Mouse (Mus musculus) liver, embryonic 13.5 days (tissue): ENCODE measurements around the gene Stard3. TPM values are rescaled to one million over a fixed set of nuclear protein-coding genes. Genes with fewer than 3 reads are reported as not detected.
"Not testable (repeated sequence)": the region's sequence is repeated elsewhere in the genome, so short reads cannot be mapped to it uniquely, and the experiment has no call there.

ENCODE experiments used
- ATAC-seq: fragments of 200-750 bp; cut with Nextera tagmentation; 2 replicates; pipeline ENCODE4 v1.8.0; 2017; ENCODE audit warnings: low read depth, mild to moderate bottlenecking, moderate number of reproducible peaks, moderate library complexity
- DNase-seq: peaks from one replicate; pipeline ENCODE4 v3.0.0; 2022
- H3K27ac ChIP-seq: fragments of 300-500 bp; sonication (generic); 2 replicates; pipeline ENCODE4 v1.5.1; 2015; ENCODE audit warnings: moderate library complexity, mild to moderate bottlenecking, inconsistent platforms
- H3K27me3 ChIP-seq: fragments of 300-500 bp; sonication (generic); 2 replicates; pipeline ENCODE4 v1.6.1; 2015; ENCODE audit warnings: mild to moderate bottlenecking, inconsistent platforms
- H3K36me3 ChIP-seq: fragments of 300-500 bp; sonication (generic); 2 replicates; pipeline ENCODE4 v1.6.1; 2015; ENCODE audit warnings: mild to moderate bottlenecking, inconsistent platforms
- H3K4me1 ChIP-seq: fragments of 300-500 bp; sonication (generic); replicated peaks from 2 replicates; pipeline ENCODE4 v1.6.1; 2015; ENCODE audit warnings: inconsistent platforms
- H3K4me2 ChIP-seq: fragments of 300-500 bp; sonication (generic); 2 replicates; pipeline ENCODE4 v1.6.1; 2015; ENCODE audit warnings: inconsistent platforms, mild to moderate bottlenecking, moderate library complexity
- H3K4me3 ChIP-seq: fragments of 300-500 bp; sonication (generic); replicated peaks from 2 replicates; pipeline ENCODE4 v1.5.1; 2015; ENCODE audit warnings: mild to moderate bottlenecking, inconsistent platforms
- H3K9ac ChIP-seq: fragments of 300-500 bp; sonication (generic); 2 replicates; pipeline ENCODE4 v1.6.1; 2015; ENCODE audit warnings: mild to moderate bottlenecking, inconsistent platforms
- H3K9me3 ChIP-seq: fragments of 300-500 bp; sonication (generic); replicated peaks from 2 replicates; pipeline ENCODE4 v1.6.1; 2016; ENCODE audit warnings: inconsistent platforms
- WGBS: fragments of 180-500 bp; shearing (Covaris S2); methylation state at CpG from one replicate; pipeline ENCODE4 v1.1.7; 2015; ENCODE audit not compliant: insufficient replicate concordance; 5-methylcytosine and 5-hydroxymethylcytosine counted together
- polyA plus RNA-seq: library from polyadenylated mRNA; unstranded; fragments of >200 nt; fragmentation: Nextera tagmentation; extraction: Ambion mirVana; gene quantifications from 2 replicates; pipeline ENCODE4 v1.2.1, GENCODE M21; 2015

Stard3 gene
- polyA plus RNA-seq, 1 experiment from 2014 or later = 14.1 TPM

DNA sequence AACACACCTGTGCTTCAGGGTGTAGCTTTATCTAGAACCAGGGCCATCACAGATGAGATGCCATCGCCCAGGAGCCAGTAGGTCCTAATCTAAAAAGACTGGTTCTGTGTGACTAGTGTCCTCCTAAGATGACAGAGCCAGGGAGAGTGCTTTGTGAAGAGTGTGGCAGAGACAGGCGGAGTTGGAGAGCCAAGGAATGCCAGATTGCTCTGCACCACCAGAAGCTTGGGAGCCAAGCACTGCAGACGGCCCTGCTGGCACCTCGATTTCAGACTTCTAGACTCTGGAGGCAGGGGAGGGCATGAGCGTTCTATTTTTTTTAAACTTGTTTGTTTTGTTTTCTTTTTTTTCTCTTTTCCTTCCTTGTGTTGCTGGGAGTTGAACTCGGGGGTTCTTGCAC lies 11.2 kb downstream of the Stard3 start:
- H3K27ac ChIP-seq = no peak overlapping the region
- ATAC-seq = no peak
- peaks cover 9% of the 10 kb centered on the region; the same call in 1 of the 2 replicates for H3K4me1 ChIP-seq

GRCm38 (mm10) chr11:98370588-98370987 lies 12.4 kb downstream of the Stard3 start:
- no peaks in the 10 kb centered on the region for H3K9me3 ChIP-seq
- H3K27me3 ChIP-seq = no peaks in the 10 kb centered on the region
- peaks cover 8% of the 10 kb centered on the region; the same call in 1 of the 2 replicates for H3K4me1 ChIP-seq
- no peak overlapping the region for H3K27ac ChIP-seq
- ATAC-seq (no peak), DNase-seq (no peak)
- no peak overlapping the region for H3K4me3 ChIP-seq
- peaks cover 13% of the 10 kb centered on the region for H3K36me3 ChIP-seq
- WGBS = 74% methylated on average over 2 of the region's 2 CpGs
- H3K4me2 ChIP-seq = no peak overlapping the region
- no peak overlapping the region for H3K9ac ChIP-seq

More for the DNA sequence above, 11.2 kb downstream of the Stard3 start:
- H3K36me3 ChIP-seq = 0 out of 2 replicates have a peak, but pooled peaks cover under 1% of the 10 kb centered on the region
- H3K9me3 ChIP-seq = no peaks in the 10 kb centered on the region
- no peak for DNase-seq
- no peak overlapping the region for H3K4me3 ChIP-seq
- 62% methylated on average over 6 of the region's 6 CpGs for WGBS
- H3K9ac ChIP-seq = no peak overlapping the region
- no peaks in the 10 kb centered on the region for H3K27me3 ChIP-seq
- H3K4me2 ChIP-seq = no peak overlapping the region

DNA sequence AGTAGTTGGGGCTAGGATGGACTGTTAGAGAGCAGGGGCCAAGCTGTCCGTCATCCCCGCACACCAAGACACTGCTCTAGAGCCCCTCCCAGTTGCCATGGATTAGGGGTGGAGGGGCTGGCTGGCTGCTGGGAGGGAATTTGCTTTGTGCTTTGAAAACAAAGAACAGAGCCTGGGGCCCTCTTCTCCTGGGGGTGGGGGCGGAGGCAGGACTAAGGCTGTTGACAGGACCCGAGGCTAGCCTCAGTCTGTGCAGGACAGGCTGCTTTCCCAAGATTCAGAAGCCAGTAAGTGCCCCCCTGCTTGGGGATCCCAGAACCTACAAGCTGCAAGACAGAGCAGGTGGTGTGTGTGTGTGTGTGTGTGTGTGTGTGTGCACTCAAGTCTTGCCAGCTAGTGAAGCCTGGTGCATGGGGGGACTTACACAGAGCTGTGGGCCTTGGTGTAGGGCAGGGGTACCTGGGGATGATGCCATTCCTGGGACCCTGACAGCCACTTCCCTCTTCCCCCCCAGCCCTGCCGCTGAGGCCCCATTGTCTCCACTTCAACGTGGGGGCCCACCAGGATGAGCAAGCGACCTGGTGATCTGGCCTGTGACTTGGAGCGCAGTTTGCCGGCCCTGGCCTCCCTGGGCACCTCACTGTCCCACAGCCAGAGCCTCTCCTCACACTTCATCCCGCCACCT lies 13.5 kb downstream of the Stard3 start:
- no peak overlapping the region for H3K27ac ChIP-seq
- ATAC-seq (no peak), DNase-seq (no peak)
- no peak overlapping the region for H3K9ac ChIP-seq
- no peak overlapping the region for H3K4me2 ChIP-seq
- H3K4me1 ChIP-seq = peaks cover 4% of the 10 kb centered on the region; the same call in 1 of the 2 replicates
- WGBS = 60% methylated on average over 10 of the region's 10 CpGs
- H3K9me3 ChIP-seq = no peaks in the 10 kb centered on the region
- H3K4me3 ChIP-seq = no peak overlapping the region
- no peaks in the 10 kb centered on the region for H3K27me3 ChIP-seq
- peaks cover 23% of the 10 kb centered on the region for H3K36me3 ChIP-seq

GRCm38 (mm10) chr11:98372406-98372805 lies 14.2 kb downstream of the Stard3 start:
- peaks cover 4% of the 10 kb centered on the region; the same call in 1 of the 2 replicates for H3K4me1 ChIP-seq

DNA sequence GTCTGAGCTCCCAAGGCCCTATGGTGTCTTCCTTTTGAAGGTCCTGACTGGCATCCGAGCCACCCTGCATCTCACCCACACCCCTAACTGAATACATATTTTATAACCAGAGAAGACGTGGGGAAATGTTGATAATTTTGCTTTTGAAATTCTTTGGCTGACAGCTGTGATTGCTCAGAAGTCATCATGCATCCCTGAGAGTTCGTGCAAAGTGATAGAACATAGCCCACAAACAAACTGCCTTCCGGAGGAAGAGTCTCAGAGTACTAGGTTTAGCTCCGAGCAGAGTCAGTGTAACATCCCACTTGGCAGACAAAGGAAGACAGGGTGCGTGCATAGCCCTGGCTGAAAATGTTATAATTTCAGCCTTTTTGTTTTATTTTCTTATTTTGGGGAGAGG lies 15.1 kb downstream of the Stard3 start:
- no peak for ATAC-seq
- Histone ChIP-seq H3K4me2 (no peak overlapping the region), H3K27me3 (no peaks in the 10 kb centered on the region), H3K4me3 (no peak overlapping the region), H3K36me3 (peaks cover 39% of the 10 kb centered on the region), H3K4me1 (peaks cover 4% of the 10 kb centered on the region; the same call in 1 of the 2 replicates), H3K9me3 (no peaks in the 10 kb centered on the region), H3K27ac (no peak overlapping the region), H3K9ac (no peak overlapping the region)
- WGBS = 79% methylated on average over 6 of the region's 6 CpGs
- no peak for DNase-seq

More at GRCm38 (mm10) chr11:98372406-98372805, 14.2 kb downstream of the Stard3 start:
- Histone ChIP-seq H3K9me3 (no peaks in the 10 kb centered on the region), H3K27me3 (no peaks in the 10 kb centered on the region), H3K36me3 (peaks cover 30% of the 10 kb centered on the region), H3K4me2 (no peak overlapping the region), H3K4me3 (no peak overlapping the region), H3K27ac (no peak overlapping the region), H3K9ac (no peak overlapping the region)
- ATAC-seq (no peak), DNase-seq (peak; percentile 54)
- 6% methylated on average over 2 of the region's 2 CpGs for WGBS

- no peaks in the 10 kb centered on the region for H3K9me3 ChIP-seq
- no peak overlapping the region for H3K4me2 ChIP-seq
- peaks cover 47% of the 10 kb centered on the region for H3K36me3 ChIP-seq
- no peak overlapping the region for H3K27ac ChIP-seq
- H3K27me3 ChIP-seq = no peaks in the 10 kb centered on the region
- DNase-seq (no peak), ATAC-seq (no peak)
- H3K4me3 ChIP-seq = no peak overlapping the region
- 86% methylated on average over 8 of the region's 8 CpGs for WGBS
- H3K4me1 ChIP-seq = peaks cover 4% of the 10 kb centered on the region; the same call in 1 of the 2 replicates
- H3K9ac ChIP-seq = no peak overlapping the region
These were observed 16.1 kb downstream of the Stard3 start for GRCm38 (mm10) chr11:98374266-98374665.

DNA sequence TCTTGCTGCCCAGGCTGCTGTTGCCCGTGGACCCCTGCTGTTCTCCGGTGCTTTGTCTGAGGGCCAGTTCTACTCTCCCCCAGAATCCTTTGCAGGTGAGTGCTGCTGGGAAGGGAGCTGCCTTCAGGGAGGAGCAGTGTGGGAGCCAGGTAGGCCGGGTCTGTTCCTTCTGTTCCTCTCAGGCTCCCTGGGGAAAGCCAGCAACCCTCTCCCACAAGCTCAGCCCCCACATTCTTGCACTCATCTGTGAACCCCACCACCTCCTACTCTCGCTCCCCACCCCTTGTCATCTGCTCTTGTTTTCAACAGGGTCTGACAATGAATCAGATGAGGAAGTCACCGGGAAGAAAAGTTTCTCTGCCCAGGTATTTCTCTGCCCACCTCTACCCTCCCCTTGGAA lies 18.6 kb downstream of the Stard3 start:
- Histone ChIP-seq H3K9ac (no peak overlapping the region), H3K36me3 (peaks cover 63% of the 10 kb centered on the region)

GRCm38 (mm10) chr11:98377787-98378186 lies 19.6 kb downstream of the Stard3 start:
- DNase-seq (no peak), ATAC-seq (no peak)
- Histone ChIP-seq H3K36me3 (peaks cover 63% of the 10 kb centered on the region), H3K4me2 (no peak overlapping the region), H3K4me1 (no peaks in the 10 kb centered on the region), H3K9ac (no peak overlapping the region), H3K27ac (no peak overlapping the region), H3K9me3 (no peaks in the 10 kb centered on the region), H3K27me3 (no peaks in the 10 kb centered on the region), H3K4me3 (no peak overlapping the region)
- 85% methylated on average over 11 of the region's 11 CpGs for WGBS

More for the DNA sequence above, 18.6 kb downstream of the Stard3 start:
- WGBS = 74% methylated on average over 5 of the region's 5 CpGs
- Histone ChIP-seq H3K4me3 (no peak overlapping the region), H3K4me1 (no peaks in the 10 kb centered on the region), H3K9me3 (no peaks in the 10 kb centered on the region), H3K4me2 (no peak overlapping the region), H3K27ac (no peak overlapping the region), H3K27me3 (no peaks in the 10 kb centered on the region)
- DNase-seq = no peak
- ATAC-seq = no peak

DNA sequence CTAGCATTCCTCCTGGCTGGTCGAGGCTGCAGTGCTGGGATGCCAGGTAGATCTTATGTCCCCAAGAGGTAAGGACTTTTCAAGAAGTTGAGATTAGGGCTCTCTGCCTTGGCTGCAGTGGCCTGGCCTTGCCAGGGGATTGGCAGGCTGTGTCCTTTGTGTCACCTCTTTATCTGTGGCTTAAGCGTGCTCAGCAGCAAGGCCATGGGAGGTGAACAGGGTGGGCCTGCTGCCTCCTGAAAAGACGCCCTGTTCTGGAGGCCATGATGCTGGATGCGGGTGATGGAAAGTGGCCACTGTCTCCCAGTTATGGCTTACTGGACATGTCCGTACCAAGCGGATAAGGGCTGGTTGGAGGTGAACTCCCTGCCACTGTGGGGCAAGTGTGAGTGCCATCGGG lies 21.2 kb downstream of the Stard3 start:
- no peaks in the 10 kb centered on the region for H3K9me3 ChIP-seq
- H3K27me3 ChIP-seq = peaks cover 14% of the 10 kb centered on the region
- no peak overlapping the region for H3K4me2 ChIP-seq
- DNase-seq (no peak), ATAC-seq (no peak)
- no peak overlapping the region for H3K27ac ChIP-seq
- H3K9ac ChIP-seq = no peak overlapping the region
- H3K4me3 ChIP-seq = no peak overlapping the region
- H3K36me3 ChIP-seq = peaks cover 62% of the 10 kb centered on the region
- no peaks in the 10 kb centered on the region for H3K4me1 ChIP-seq
- WGBS = 80% methylated on average over 7 of the region's 7 CpGs

DNA sequence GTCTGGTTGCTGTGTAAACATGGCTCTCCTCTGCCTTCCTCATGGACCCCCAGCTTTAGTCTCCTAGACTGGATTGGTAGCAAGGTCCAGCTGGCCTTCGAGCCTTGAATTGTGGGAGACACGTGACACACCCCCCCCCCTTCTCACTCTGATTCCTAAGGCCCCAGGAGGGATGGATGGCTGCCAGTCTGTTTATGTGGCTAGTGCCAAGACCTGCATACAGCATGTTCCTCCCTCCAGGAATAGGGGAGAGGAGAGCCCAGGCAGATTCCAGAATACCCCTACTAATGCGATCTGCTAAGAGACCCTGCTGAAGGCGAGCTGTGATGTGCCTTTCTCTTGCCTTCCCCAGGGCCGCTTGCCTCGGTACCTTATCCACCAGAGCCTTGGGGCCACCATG lies 21.9 kb downstream of the Stard3 start:
- Histone ChIP-seq H3K9me3 (no peaks in the 10 kb centered on the region), H3K27me3 (peaks cover 22% of the 10 kb centered on the region), H3K4me2 (no peak overlapping the region), H3K4me3 (no peak overlapping the region), H3K9ac (no peak overlapping the region), H3K36me3 (peaks cover 55% of the 10 kb centered on the region), H3K4me1 (no peaks in the 10 kb centered on the region), H3K27ac (no peak overlapping the region)
- DNase-seq (no peak), ATAC-seq (no peak)
- 76% methylated on average over 6 of the region's 6 CpGs for WGBS

GRCm38 (mm10) chr11:98381651-98382050 lies 23.5 kb downstream of the Stard3 start:
- peaks cover 40% of the 10 kb centered on the region for H3K36me3 ChIP-seq
- no peak for ATAC-seq
- no peak for DNase-seq
- H3K4me2 ChIP-seq = no peak overlapping the region
- H3K27me3 ChIP-seq = peaks cover 37% of the 10 kb centered on the region
- H3K9me3 ChIP-seq = no peaks in the 10 kb centered on the region
- no peak overlapping the region for H3K27ac ChIP-seq
- 67% methylated on average over 2 of the region's 2 CpGs for WGBS
- H3K4me3 ChIP-seq = no peak overlapping the region
- 0 out of 2 replicates have a peak, but pooled peaks cover 2% of the 10 kb centered on the region for H3K4me1 ChIP-seq
- H3K9ac ChIP-seq = no peak overlapping the region

DNA sequence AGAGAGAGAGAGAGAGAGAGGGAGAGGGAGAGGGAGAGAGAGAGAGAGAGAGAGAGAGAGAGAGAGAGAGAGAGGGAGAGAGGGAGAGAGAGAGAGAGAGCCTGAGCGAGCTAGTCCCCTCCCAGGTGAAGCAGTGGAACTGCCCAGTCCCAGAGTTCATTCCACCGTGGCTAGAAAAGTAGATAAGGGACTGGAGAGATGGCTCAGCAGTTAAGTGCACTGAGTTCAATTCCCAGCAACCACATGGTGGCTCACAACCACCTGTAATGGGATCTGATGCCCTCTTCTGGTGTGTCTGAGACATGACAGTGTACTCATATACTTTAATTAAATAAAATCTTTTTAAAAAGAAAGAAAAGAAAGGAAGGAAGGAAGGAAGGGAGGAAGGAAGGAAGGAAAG lies 24.2 kb downstream of the Stard3 start:
- not testable (repeated sequence) for H3K4me1 ChIP-seq, H3K9ac ChIP-seq, DNase-seq, H3K27ac ChIP-seq, H3K4me2 ChIP-seq, H3K4me3 ChIP-seq, H3K9me3 ChIP-seq, ATAC-seq
- Histone ChIP-seq H3K27me3 (peaks cover 45% of the 10 kb centered on the region), H3K36me3 (peaks cover 32% of the 10 kb centered on the region)
- WGBS = 26% methylated on average over 2 of the region's 2 CpGs
